In genomic region chr7:141291921-141292582, GRCm38 (mm10) we compare ENCODE assay signal across 8 mouse cellular contexts. TPM values are rescaled to one million over a fixed set of nuclear protein-coding genes. Genes with fewer than 3 reads are reported as not detected.
A peak's percentile ranks its signal among the peaks of the same experiment; 100 is the strongest.
DNase-seq lines count a peak whose midpoint lies in the region; ATAC-seq lines count a peak whose summit lies in the region.

Drd4 (plus strand) TSS chr7:141292006.

- H3K4me3 ChIP-seq in heart, embryonic 15.5 days: peak within 1 kb of the TSS; percentile 51
- peak within 1 kb of the TSS; percentile 58 for H3K4me3 ChIP-seq in forebrain, embryonic 16.5 days (replicated peaks; ENCODE audit: low read length)
- H3K4me3 ChIP-seq in liver, embryonic 12.5 days: peak within 1 kb of the TSS; percentile 45

- H3K9me3 ChIP-seq in heart, embryonic 15.5 days (replicated peaks): no peaks in the 10 kb centered on the region
- H3K9me3 ChIP-seq in forebrain, embryonic 16.5 days (ENCODE audit: control insufficient read depth, low read length): no peaks in the 10 kb centered on the region
- no peaks in the 10 kb centered on the region for H3K9me3 ChIP-seq in liver, embryonic 12.5 days (replicated peaks)

- H3K4me1 ChIP-seq in heart, embryonic 15.5 days (replicated peaks): peaks cover 28% of the 10 kb centered on the region
- peaks cover 20% of the 10 kb centered on the region for H3K4me1 ChIP-seq in forebrain, embryonic 16.5 days (replicated peaks; ENCODE audit: control insufficient read depth, insufficient read depth, low read length)
- H3K4me1 ChIP-seq in liver, embryonic 12.5 days: peaks cover 23% of the 10 kb centered on the region

- WGBS in heart, embryonic 15.5 days: 3% methylated on average over 46 of the region's 46 CpGs
- WGBS in forebrain, embryonic 16.5 days: 1% methylated on average over 46 of the region's 46 CpGs
- 3% methylated on average over 46 of the region's 46 CpGs for WGBS in liver, embryonic 12.5 days (ENCODE audit: insufficient replicate concordance)

- H3K27ac ChIP-seq in heart, embryonic 15.5 days: no peak within 1 kb of the TSS
- H3K27ac ChIP-seq in forebrain, embryonic 16.5 days (ENCODE audit: low read length): no peak within 1 kb of the TSS
- no peak within 1 kb of the TSS for H3K27ac ChIP-seq in liver, embryonic 12.5 days

- H3K9ac ChIP-seq in heart, embryonic 15.5 days: peak within 1 kb of the TSS; percentile 47
- peak within 1 kb of the TSS; percentile 76 for H3K9ac ChIP-seq in forebrain, embryonic 16.5 days (replicated peaks; ENCODE audit: low read depth, low read length)
- no peak within 1 kb of the TSS; the same call in 1 of the 2 replicates for H3K9ac ChIP-seq in liver, embryonic 12.5 days

- peak within 1 kb of the TSS; percentile 83 for H3K4me2 ChIP-seq in heart, embryonic 15.5 days
- H3K4me2 ChIP-seq in forebrain, embryonic 16.5 days (ENCODE audit: low read length): peak within 1 kb of the TSS; percentile 96
- peak within 1 kb of the TSS; percentile 67 for H3K4me2 ChIP-seq in liver, embryonic 12.5 days

- H3K27me3 ChIP-seq in heart, embryonic 15.5 days: peaks cover 56% of the 10 kb centered on the region
- H3K27me3 ChIP-seq in forebrain, embryonic 16.5 days (replicated peaks; ENCODE audit: control insufficient read depth, insufficient read depth, low read length): peaks cover 35% of the 10 kb centered on the region
- H3K27me3 ChIP-seq in liver, embryonic 12.5 days (replicated peaks): peaks cover 89% of the 10 kb centered on the region

- no peak; the same call in 1 of the 2 replicates for ATAC-seq in heart, embryonic 15.5 days (replicated peaks; ENCODE audit: insufficient number of reproducible peaks, insufficient read depth, low FRiP score, low read depth)
- ATAC-seq in forebrain, embryonic 16.5 days: peak; percentile 79
- ATAC-seq in liver, embryonic 12.5 days: no peak

- H3K36me3 ChIP-seq in heart, embryonic 15.5 days: no peaks in the 10 kb centered on the region
- H3K36me3 ChIP-seq in forebrain, embryonic 16.5 days (ENCODE audit: control insufficient read depth, insufficient read depth): peaks cover 3% of the 10 kb centered on the region; the same call in 1 of the 2 replicates
- H3K36me3 ChIP-seq in liver, embryonic 12.5 days: peaks cover 6% of the 10 kb centered on the region; the same call in 1 of the 2 replicates

- DNase-seq in heart, adult 9 months (ENCODE audit: low spot score in 2 of 2): no peak
- DNase-seq in NIH3T3 (ENCODE audit: low read depth): peak; percentile 7
- DNase-seq in right cerebral cortex, postnatal 14 days: peak; percentile 34
- DNase-seq in cerebellum, adult 9-11 months: no peak
- DNase-seq in urinary bladder, postnatal 10 days (ENCODE audit: low spot score): no peak

RNA-seq across cellular contexts. Expression of gene Drd4, which starts in this region (rescaled TPM):
- polyA plus RNA-seq in heart, embryonic 15.5 days (2015; fragmentation: Nextera tagmentation; extraction: Ambion mirVana): 0.18 and 0.22 TPM in 2 replicates
- polyA plus RNA-seq in forebrain, embryonic 16.5 days (2015; fragmentation: Nextera tagmentation; extraction: Ambion mirVana): 0.47 and 0.52 TPM in 2 replicates
- polyA plus RNA-seq in liver, embryonic 12.5 days (2016; fragmentation: Nextera tagmentation; extraction: Ambion mirVana): 0.04 and 0.07 TPM in 2 replicates

Comparison
In these comparisons a context has a peak if more than half of its experiments do, and no peak if none do; other contexts are left out.
1. Peak in ATAC-seq, H3K4me3 ChIP-seq, H3K9ac ChIP-seq and H3K4me2 ChIP-seq in forebrain, embryonic 16.5 days; RNA of the gene not detected or under 1 TPM.
2. DNase-seq: peak in NIH3T3 (single experiment) and right cerebral cortex, postnatal 14 days (single experiment); none in heart, adult 9 months (0 of 2), cerebellum, adult 9-11 months (single experiment) and urinary bladder, postnatal 10 days (single experiment).
3. Peak in every context shown above with its lines, with median percentiles within 50 percentile points of each other: H3K4me2 ChIP-seq and H3K4me3 ChIP-seq.